Mouse (Mus musculus) liver, embryonic 11.5 days (tissue): ENCODE measurements at regions not wholly inside any gene's neighbourhood (a gene's known extent, or its start where the extent isn't known, plus 50 kb on each side); places are given as distances from the start of the nearest gene placed in this dataset.

Source experiments
- ATAC-seq: fragments of 200-750 bp; cut with Nextera tagmentation; replicated peaks from 2 replicates; pipeline ENCODE4 v1.8.0; 2017; ENCODE audit warnings: moderate number of reproducible peaks, mild to moderate bottlenecking, moderate TSS enrichment, moderate library complexity; ENCODE audit not compliant: low FRiP score
- DNase-seq: peaks from one replicate; pipeline ENCODE4 v3.0.0-alpha.2; 2017; ENCODE audit warnings: low spot score
- H3K27ac ChIP-seq: fragments of 300-500 bp; sonication (generic); 2 replicates; pipeline ENCODE4 v1.5.1; 2014; ENCODE audit warnings: mild to moderate bottlenecking, low read depth, low read length, control low read depth
- H3K27me3 ChIP-seq: fragments of 300-500 bp; sonication (generic); replicated peaks from 2 replicates; pipeline ENCODE4 v1.6.1; 2014; ENCODE audit warnings: low read length, mixed read lengths; ENCODE audit not compliant: control insufficient read depth, insufficient read depth
- H3K36me3 ChIP-seq: fragments of 300-500 bp; sonication (generic); 2 replicates; pipeline ENCODE4 v1.6.1; 2014; ENCODE audit warnings: mild to moderate bottlenecking, low read length, moderate library complexity, mixed read lengths; ENCODE audit not compliant: control insufficient read depth, insufficient read depth
- H3K4me1 ChIP-seq: fragments of 300-500 bp; sonication (generic); replicated peaks from 2 replicates; pipeline ENCODE4 v1.6.1; 2014; ENCODE audit warnings: low read length, mixed read lengths; ENCODE audit not compliant: control insufficient read depth, insufficient read depth
- H3K4me2 ChIP-seq: fragments of 300-500 bp; sonication (generic); 2 replicates; pipeline ENCODE4 v1.6.1; 2014; ENCODE audit warnings: mild to moderate bottlenecking, control low read depth, moderate library complexity
- H3K4me3 ChIP-seq: fragments of 300-500 bp; sonication (generic); 2 replicates; pipeline ENCODE4 v1.5.1; 2014; ENCODE audit warnings: low read depth, low read length, control low read depth
- H3K9ac ChIP-seq: fragments of 300-500 bp; sonication (generic); 2 replicates; pipeline ENCODE4 v1.6.1; 2014; ENCODE audit warnings: low read depth, low read length, control low read depth
- H3K9me3 ChIP-seq: fragments of 300-500 bp; sonication (generic); 2 replicates; pipeline ENCODE4 v1.6.1; 2016; ENCODE audit warnings: low read length, inconsistent platforms, mixed read lengths; ENCODE audit not compliant: control insufficient read depth
- WGBS: fragments of 180-500 bp; shearing (Covaris S2); extraction: QIAGEN DNeasy Blood & Tissue Kit; methylation state at CpG from one replicate; pipeline ENCODE4 v1.1.7; 2014; 5-methylcytosine and 5-hydroxymethylcytosine counted together

DNA sequence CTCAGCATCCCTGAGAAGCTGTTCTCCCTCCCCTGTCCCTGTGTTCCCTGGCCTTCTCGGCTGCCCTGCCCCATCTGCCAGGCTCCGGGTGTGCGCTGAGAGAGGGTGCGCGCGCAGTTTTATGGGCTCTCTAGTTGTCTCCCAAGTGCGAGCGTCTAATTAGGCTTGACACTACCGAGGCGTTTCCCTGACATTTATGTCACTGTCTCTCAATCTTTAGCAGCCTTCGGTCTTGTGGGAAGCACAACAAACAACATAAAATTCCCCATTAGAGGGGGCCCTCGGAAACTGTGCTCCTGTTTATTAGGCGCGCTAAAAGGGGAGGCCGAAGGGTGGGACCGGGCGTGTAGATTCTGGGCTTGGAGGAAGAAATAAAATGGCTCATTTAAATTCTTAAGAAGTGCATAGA is 227.3 kb downstream of the Bcl11a start:
- H3K36me3 ChIP-seq = no peaks in the 10 kb centered on the region
- peak overlapping the region; percentile 37 for H3K4me3 ChIP-seq
- 0 out of 2 replicates have a peak, but pooled peaks have one; percentile 53 for ATAC-seq
- no peaks in the 10 kb centered on the region; the same call in 1 of the 2 replicates for H3K27me3 ChIP-seq
- peaks cover 6% of the 10 kb centered on the region for H3K4me1 ChIP-seq
- peak overlapping the region; percentile 66 for H3K4me2 ChIP-seq
- peak; percentile 48 for DNase-seq
- H3K9me3 ChIP-seq = no peaks in the 10 kb centered on the region
- no peak overlapping the region for H3K9ac ChIP-seq
- 4% methylated on average over 17 of the region's 17 CpGs for WGBS
- no peak overlapping the region for H3K27ac ChIP-seq

DNA sequence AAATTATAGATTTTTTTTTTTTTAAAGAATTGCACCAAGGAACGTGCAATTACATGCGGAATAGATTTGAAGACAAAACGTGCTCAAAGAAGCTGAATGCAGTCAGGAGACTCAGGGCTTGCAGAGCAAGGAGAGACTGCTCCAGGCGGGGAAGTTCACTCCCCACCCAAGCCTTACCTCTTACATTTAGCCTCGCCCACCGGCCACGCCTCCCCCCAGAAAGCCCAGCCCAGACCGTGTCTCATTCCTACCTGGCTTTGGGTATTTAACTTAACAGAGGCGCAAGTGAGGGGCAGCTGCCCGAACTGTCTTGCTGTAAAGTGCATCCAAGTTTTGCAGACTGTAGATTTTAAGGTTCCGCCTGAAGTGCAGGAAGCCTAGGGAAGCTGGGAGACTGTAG is 227.8 kb downstream of the Bcl11a start:
- no peaks in the 10 kb centered on the region for H3K27me3 ChIP-seq
- no peak overlapping the region for H3K27ac ChIP-seq
- H3K4me2 ChIP-seq = peak overlapping the region; percentile 66
- ATAC-seq = peak; percentile 70; the same call in 1 of the 2 replicates
- no peaks in the 10 kb centered on the region for H3K9me3 ChIP-seq
- 5% methylated on average over 11 of the region's 11 CpGs for WGBS
- H3K4me1 ChIP-seq = peaks cover 6% of the 10 kb centered on the region
- no peaks in the 10 kb centered on the region for H3K36me3 ChIP-seq
- H3K4me3 ChIP-seq = peak overlapping the region; percentile 37
- no peak overlapping the region for H3K9ac ChIP-seq
- DNase-seq = no peak

DNA sequence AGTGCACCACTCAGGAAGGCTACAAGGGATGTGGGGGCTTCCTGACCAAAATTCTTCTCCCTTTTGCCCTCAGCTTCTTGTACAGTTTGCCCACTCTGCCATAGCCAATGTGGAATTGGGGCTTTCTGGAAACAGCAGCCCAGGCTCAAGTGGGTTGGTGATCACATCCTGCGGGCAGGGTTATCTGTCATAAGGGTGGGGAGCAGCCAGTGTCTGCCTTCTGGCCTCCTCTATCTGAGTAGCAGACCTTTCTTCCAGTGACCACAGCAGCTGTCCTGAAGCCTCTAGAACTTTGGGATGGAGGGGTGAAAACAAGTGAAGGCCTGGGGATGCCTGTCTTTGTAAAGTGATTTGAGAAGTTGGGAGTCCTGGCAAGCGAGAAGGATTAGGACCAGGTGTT is 228.2 kb downstream of the Bcl11a start:
- H3K27ac ChIP-seq = no peak overlapping the region
- H3K9me3 ChIP-seq = no peaks in the 10 kb centered on the region
- H3K4me2 ChIP-seq = peak overlapping the region; percentile 66
- no peak overlapping the region for H3K9ac ChIP-seq
- H3K27me3 ChIP-seq = no peaks in the 10 kb centered on the region
- H3K4me3 ChIP-seq = peak overlapping the region; percentile 37; the same call in 1 of the 2 replicates
- H3K36me3 ChIP-seq = no peaks in the 10 kb centered on the region
- ATAC-seq (peak; percentile 75), DNase-seq (no peak)
- H3K4me1 ChIP-seq = peaks cover 6% of the 10 kb centered on the region
- WGBS = 58% methylated on average over 2 of the region's 2 CpGs

DNA sequence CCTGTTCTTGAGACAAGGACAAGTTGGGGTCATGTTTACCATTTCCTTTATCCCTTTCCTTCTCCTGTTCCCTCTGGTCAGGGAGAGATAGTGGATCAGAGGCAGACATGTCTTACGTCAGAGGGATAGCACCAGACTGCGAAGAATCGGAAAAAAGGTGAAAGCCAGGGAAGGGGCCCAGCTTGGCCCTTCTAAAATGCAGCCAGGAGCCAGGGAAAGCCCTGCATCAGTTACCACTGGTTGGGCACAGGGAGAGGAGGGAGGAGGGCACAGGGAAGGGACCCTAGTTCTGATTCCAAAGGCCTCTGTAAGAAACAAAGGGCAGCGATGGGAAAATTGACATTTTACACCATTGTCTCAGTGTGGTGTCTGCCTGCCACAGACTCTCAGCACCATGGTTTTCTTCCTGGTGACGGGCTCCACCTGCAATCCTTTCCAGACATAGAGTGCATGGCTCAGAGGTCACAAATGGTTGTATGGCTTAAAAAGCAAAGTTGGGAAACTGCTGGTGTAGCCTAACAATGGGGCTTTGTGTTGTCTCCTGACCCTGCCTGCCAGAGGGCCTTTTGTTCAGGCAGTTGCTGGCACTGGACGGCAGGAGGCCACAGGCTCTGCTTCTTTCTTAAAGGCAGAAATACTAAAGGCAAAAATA is 229.9 kb downstream of the Bcl11a start:
- no peak overlapping the region for H3K4me2 ChIP-seq
- H3K9me3 ChIP-seq = no peaks in the 10 kb centered on the region
- no peaks in the 10 kb centered on the region for H3K27me3 ChIP-seq
- whole genome bisulfite sequencing = 71% methylated on average over 6 of the region's 6 CpGs
- peaks cover 6% of the 10 kb centered on the region for H3K4me1 ChIP-seq
- H3K36me3 ChIP-seq = no peaks in the 10 kb centered on the region
- no peak overlapping the region for H3K4me3 ChIP-seq
- H3K27ac ChIP-seq = no peak overlapping the region
- no peak overlapping the region for H3K9ac ChIP-seq
- no peak for ATAC-seq
- no peak for DNase-seq

DNA sequence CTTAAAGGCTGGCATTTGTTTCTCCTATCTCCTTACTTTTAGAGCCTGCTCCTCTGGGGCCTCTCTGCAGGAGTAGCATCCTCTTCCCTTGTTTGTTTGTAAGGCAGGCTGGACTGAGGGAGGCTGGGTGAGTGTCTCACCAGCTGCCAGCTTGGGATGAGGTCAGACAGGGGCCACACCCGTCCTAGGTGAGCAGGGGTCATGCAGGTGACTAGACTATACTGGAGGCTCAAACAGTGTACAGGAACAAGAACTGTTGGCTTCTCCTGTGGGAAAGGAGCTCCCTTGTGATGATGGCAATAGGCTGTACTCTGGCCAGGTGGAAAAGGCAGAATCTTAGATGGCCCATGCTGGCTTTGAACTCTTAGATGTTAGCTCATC is 230.4 kb downstream of the Bcl11a start:
- no peak overlapping the region for H3K4me2 ChIP-seq
- H3K27ac ChIP-seq = no peak overlapping the region
- 41% methylated on average over 1 of the region's 1 CpGs for WGBS
- no peaks in the 10 kb centered on the region for H3K36me3 ChIP-seq
- ATAC-seq (no peak), DNase-seq (no peak)
- H3K9me3 ChIP-seq = no peaks in the 10 kb centered on the region
- H3K27me3 ChIP-seq = no peaks in the 10 kb centered on the region
- peaks cover 6% of the 10 kb centered on the region for H3K4me1 ChIP-seq
- no peak overlapping the region for H3K4me3 ChIP-seq
- no peak overlapping the region for H3K9ac ChIP-seq

DNA sequence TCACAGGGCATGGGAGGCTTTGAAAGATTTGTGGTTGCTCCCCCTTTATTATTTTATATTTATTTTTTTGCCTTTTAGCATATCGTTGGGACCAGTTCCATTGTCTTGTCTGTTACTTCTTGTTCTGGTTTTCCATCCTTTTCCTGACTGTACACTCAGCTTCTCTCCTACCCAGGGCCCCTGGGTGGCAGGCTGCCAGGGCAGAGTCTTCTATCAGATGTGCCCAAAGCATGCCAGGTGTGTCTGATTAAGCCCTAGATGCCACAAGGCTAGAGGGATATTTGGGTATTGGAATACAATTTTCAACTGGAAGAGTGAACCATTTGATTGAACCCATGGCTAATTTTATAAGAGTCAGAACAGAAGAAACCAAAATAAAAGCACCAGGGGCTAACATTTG is 236.2 kb downstream of the Bcl11a start:
- Histone ChIP-seq H3K9ac (no peak overlapping the region), H3K27me3 (no peaks in the 10 kb centered on the region), H3K4me3 (no peak overlapping the region), H3K36me3 (no peaks in the 10 kb centered on the region), H3K4me1 (no peaks in the 10 kb centered on the region), H3K27ac (no peak overlapping the region), H3K9me3 (no peaks in the 10 kb centered on the region), H3K4me2 (no peak overlapping the region)
- WGBS = 84% methylated on average over 1 of the region's 1 CpGs
- DNase-seq = no peak
- ATAC-seq = no peak

DNA sequence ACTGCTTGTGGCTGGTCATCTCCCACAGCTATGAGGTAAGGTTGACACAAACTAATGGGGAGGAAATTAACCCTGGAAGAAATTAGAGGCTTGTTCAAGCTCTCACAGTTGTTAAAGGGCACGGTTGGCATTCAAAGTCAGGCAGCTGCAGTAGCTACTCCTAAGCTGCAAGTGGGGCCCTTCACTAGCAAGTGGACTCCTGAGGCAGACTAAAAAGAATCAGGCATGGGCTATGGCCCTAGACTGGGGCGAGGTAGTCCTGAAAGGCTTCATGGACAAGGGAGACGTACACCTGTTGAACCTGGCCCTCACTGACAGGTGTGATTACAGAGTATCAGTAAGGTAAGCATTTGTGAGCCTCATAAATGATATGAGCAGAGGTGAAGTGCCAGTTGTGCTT is 237.7 kb downstream of the Bcl11a start:
- DNase-seq (no peak), ATAC-seq (no peak)
- WGBS = 79% methylated on average over 3 of the region's 3 CpGs
- Histone ChIP-seq H3K9ac (no peak overlapping the region), H3K27me3 (no peaks in the 10 kb centered on the region), H3K4me3 (no peak overlapping the region), H3K36me3 (no peaks in the 10 kb centered on the region), H3K9me3 (no peaks in the 10 kb centered on the region), H3K4me1 (no peaks in the 10 kb centered on the region), H3K27ac (no peak overlapping the region), H3K4me2 (no peak overlapping the region)

DNA sequence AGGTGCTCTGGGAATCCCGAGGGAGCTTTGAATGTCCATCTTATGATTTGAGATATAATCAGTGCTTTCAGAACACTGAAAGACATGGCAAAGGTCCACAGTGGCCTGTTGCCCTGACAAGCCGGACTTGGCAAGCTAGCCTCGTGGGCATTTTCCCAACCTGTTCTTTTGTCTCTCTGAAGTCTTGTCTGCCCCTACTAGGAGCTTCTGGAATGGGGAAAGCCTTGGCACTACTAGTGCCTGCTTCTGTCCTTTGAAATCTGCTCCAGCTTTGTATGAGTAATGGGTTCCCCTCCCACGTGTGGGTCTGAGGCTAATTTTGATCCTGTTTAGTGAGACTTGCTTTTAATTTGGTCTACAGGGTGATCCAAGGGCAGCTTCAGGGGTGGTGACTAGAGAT is 238.3 kb downstream of the Bcl11a start:
- no peaks in the 10 kb centered on the region for H3K36me3 ChIP-seq
- no peaks in the 10 kb centered on the region for H3K27me3 ChIP-seq
- no peaks in the 10 kb centered on the region for H3K9me3 ChIP-seq
- no peaks in the 10 kb centered on the region for H3K4me1 ChIP-seq
- WGBS = 69% methylated on average over 4 of the region's 4 CpGs
- ATAC-seq (no peak), DNase-seq (no peak)
- no peak overlapping the region for H3K4me2 ChIP-seq
- no peak overlapping the region for H3K9ac ChIP-seq
- no peak overlapping the region for H3K27ac ChIP-seq
- H3K4me3 ChIP-seq = no peak overlapping the region

DNA sequence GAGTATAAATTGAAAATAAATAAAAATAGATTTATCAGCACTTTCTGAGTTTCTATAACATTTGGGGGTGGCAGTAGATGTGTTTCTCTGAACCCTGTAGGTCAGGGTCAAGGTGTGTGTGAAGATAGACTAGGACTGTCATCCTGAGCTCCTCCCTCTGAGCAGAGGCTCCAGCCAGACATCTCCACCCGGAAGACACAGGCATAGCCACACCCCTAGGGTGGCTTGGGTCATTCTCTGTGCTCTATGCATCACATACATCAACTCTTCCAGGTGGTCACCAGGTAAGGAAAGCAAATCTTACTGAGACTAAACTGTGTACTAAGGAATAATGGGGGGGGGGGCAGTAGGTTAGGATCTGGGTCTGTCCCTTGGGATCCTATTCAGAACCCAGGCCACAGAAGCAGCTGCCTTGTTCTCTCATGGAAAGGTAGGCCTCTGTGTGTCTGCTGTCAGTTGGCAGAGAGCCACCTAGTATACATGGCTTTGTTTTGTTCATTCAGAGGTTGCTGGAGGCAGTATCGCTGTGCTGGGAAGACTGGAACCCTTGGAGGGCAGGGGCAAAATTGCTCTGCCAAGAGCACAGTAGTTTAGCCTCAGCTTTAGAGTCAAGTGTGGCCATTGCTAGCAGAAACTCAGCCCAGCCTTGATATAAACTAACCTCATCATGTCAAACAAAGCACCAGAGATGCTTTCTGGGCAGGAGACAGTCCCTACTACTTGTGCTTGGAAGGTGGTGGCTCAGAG is 240.3 kb downstream of the Bcl11a start:
- WGBS = 82% methylated on average over 2 of the region's 2 CpGs
- no peak for DNase-seq
- Histone ChIP-seq H3K27ac (no peak overlapping the region), H3K36me3 (no peaks in the 10 kb centered on the region), H3K9ac (no peak overlapping the region), H3K9me3 (no peaks in the 10 kb centered on the region), H3K4me3 (no peak overlapping the region), H3K27me3 (no peaks in the 10 kb centered on the region), H3K4me1 (no peaks in the 10 kb centered on the region), H3K4me2 (no peak overlapping the region)
- ATAC-seq = no peak
